Mouse (Mus musculus) embryonic facial prominence, embryonic 12.5 days (tissue): Measurements from ENCODE around the gene Gpd2. TPM values are rescaled to one million over a fixed set of nuclear protein-coding genes. Genes with fewer than 3 reads are reported as not detected.

Experiments
- ATAC-seq: fragments of 200-750 bp; cut with Nextera tagmentation; 2 replicates; pipeline ENCODE4 v1.8.0; 2017; ENCODE audit not compliant: insufficient number of reproducible peaks, insufficient read depth, low FRiP score, low TSS enrichment
- H3K27ac ChIP-seq: fragments of 300-500 bp; sonication (generic); 2 replicates; pipeline ENCODE4 v1.5.1; 2016; ENCODE audit warnings: mild to moderate bottlenecking
- H3K27me3 ChIP-seq: fragments of 300-500 bp; sonication (generic); 2 replicates; pipeline ENCODE4 v1.6.1; 2016; ENCODE audit warnings: mild to moderate bottlenecking, moderate library complexity
- H3K36me3 ChIP-seq: fragments of 300-500 bp; sonication (generic); 2 replicates; pipeline ENCODE4 v1.6.1; 2016; ENCODE audit warnings: mild to moderate bottlenecking
- H3K4me1 ChIP-seq: fragments of 300-500 bp; sonication (generic); 2 replicates; pipeline ENCODE4 v1.6.1; 2016
- H3K4me2 ChIP-seq: fragments of 300-500 bp; sonication (generic); replicated peaks from 2 replicates; pipeline ENCODE4 v1.6.1; 2016; ENCODE audit warnings: mild to moderate bottlenecking, moderate library complexity
- H3K4me3 ChIP-seq: fragments of 300-500 bp; sonication (generic); 2 replicates; pipeline ENCODE4 v1.5.1; 2016; ENCODE audit warnings: mild to moderate bottlenecking
- H3K9ac ChIP-seq: fragments of 300-500 bp; sonication (generic); 2 replicates; pipeline ENCODE4 v1.6.1; 2016; ENCODE audit warnings: mild to moderate bottlenecking, moderate library complexity
- H3K9me3 ChIP-seq: fragments of 300-500 bp; sonication (generic); 2 replicates; pipeline ENCODE4 v1.6.1; 2016; ENCODE audit warnings: mild to moderate bottlenecking, moderate library complexity
- WGBS: fragments of 180-500 bp; shearing (Covaris S2); methylation state at CpG from one replicate; pipeline ENCODE4 v1.1.7; 2016; 5-methylcytosine and 5-hydroxymethylcytosine counted together
- polyA plus RNA-seq: library from polyadenylated mRNA; unstranded; fragments of >200 nt; fragmentation: Nextera tagmentation; extraction: Ambion mirVana; gene quantifications from 2 replicates; pipeline ENCODE4 v1.2.1, GENCODE M21; 2016

Gene Gpd2
- polyA plus RNA-seq, 1 experiment from 2014 or later, result 18.3 TPM

DNA sequence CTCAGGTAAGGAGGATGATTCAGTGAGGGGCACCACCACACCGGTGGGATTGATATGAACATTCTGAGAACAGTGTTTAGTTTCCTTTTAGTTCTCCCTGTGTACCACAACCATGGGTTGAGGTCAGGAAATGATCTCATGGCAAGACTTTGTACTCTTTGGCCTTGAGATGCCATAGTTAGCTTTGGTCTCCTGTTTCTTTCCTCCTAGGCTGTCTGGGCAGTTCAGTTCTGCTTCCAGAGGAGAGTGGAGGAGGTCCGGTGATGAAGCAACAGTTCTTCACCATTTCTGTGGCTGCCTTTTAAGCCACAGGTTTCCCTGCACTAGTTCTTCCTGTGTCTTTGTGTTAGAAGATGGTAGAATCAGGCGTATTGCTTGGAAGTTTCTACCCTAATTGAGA is 31.4 kb downstream of the Gpd2 start:
- no peak overlapping the region for H3K27ac ChIP-seq
- no peaks in the 10 kb centered on the region for H3K36me3 ChIP-seq
- WGBS, result 83% methylated on average over 3 of the region's 3 CpGs
- H3K9me3 ChIP-seq, result no peaks in the 10 kb centered on the region
- 0 out of 2 replicates have a peak, but pooled peaks cover 2% of the 10 kb centered on the region for H3K4me1 ChIP-seq
- no peak for ATAC-seq
- H3K9ac ChIP-seq, result no peak overlapping the region
- no peak overlapping the region for H3K4me2 ChIP-seq
- H3K27me3 ChIP-seq, result no peaks in the 10 kb centered on the region
- no peak overlapping the region for H3K4me3 ChIP-seq

DNA sequence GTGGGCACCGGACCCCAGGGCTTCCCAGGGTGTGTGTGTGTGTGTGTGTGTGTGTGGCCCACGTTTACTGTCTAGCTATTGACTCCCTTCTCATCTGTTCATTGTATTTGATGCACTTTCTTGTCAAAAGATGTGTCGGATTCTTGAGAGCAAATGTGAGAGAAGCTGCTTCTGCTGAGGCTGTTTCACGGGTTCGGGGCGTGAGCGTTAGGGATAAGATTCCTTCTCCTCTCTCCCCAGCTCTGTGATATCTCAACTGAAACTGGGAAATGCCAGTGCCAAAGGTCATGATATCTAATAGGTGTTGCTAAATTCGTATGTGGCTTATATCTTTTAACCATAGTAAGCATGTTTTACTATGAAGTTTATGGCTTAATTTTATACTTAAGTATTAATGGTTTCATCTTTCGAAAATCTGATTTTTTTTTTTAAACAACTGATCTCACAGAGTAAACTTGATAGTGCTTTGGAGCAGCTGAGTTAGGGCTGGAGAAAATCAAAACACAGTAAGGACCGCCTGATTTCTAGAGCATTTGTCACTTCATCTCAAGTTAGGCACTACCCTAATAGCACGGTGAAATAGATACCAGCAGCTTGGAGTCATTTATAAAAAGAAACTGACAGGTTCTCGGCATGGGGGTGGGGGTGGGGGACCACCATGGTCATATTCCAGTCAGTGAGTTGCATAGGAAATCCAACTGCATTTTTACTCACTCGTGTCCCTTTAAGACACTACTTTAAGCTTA is 32.4 kb downstream of the Gpd2 start:
- WGBS, result 58% methylated on average over 13 of the region's 13 CpGs

DNA sequence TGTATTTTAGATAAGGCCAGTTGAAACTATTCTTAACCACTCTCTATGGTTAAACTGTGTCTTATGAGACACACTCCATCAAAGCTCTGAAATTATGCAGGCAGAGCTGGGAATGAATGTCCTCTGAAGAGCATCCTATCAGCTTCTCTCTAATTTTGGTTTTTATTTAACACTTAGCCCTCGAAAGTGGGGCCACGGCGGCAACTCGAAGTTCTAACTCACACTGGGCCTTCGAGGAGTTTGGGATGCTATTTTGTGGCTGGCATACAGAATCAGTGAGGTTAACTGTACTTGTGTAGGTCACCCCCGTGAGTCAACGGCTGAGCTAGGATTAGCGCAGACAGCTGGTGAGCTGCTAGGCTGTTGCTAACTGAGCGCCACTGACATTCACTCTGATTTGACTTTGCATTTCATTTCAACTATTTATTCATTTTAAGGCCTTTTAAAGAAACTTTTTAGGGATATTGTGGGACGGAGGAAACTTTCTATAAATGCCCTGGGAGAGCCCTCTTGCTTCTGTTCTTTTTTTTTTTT is 42.8 kb downstream of the Gpd2 start:
- Histone ChIP-seq H3K27me3 (no peaks in the 10 kb centered on the region), H3K27ac (no peak overlapping the region), H3K9me3 (no peaks in the 10 kb centered on the region), H3K36me3 (no peaks in the 10 kb centered on the region), H3K9ac (no peak overlapping the region), H3K4me3 (no peak overlapping the region), H3K4me1 (no peaks in the 10 kb centered on the region), H3K4me2 (no peak overlapping the region)
- WGBS, result 81% methylated on average over 10 of the region's 10 CpGs
- no peak for ATAC-seq

More for the DNA sequence above, 32.4 kb downstream of the Gpd2 start:
- no peak overlapping the region for H3K4me2 ChIP-seq
- 0 out of 2 replicates have a peak, but pooled peaks cover 2% of the 10 kb centered on the region for H3K4me1 ChIP-seq
- no peaks in the 10 kb centered on the region for H3K27me3 ChIP-seq
- no peaks in the 10 kb centered on the region for H3K36me3 ChIP-seq
- H3K4me3 ChIP-seq, result no peak overlapping the region
- H3K9me3 ChIP-seq, result no peaks in the 10 kb centered on the region
- no peak overlapping the region for H3K9ac ChIP-seq
- no peak for ATAC-seq
- H3K27ac ChIP-seq, result no peak overlapping the region

DNA sequence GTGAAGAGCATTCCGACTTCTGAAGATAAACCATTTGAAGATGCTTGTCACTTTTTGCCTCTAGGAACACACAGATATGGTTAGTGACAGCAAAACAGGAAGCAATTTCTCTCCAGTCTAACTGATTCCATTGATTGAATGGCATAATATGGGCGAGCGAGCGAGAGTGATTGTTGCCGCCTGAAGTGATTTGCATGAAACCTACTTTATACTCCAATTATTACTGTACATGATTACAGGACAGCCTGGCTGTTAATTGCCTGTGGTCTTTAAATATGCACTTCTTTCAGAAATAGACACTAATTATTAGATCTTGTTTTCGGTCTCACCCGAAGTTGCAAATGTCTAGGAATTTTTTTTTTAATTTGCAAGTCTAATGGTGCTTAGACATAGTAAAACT is 46.4 kb downstream of the Gpd2 start:
- H3K9me3 ChIP-seq, result no peaks in the 10 kb centered on the region
- WGBS, result 88% methylated on average over 7 of the region's 7 CpGs
- no peak for ATAC-seq

DNA sequence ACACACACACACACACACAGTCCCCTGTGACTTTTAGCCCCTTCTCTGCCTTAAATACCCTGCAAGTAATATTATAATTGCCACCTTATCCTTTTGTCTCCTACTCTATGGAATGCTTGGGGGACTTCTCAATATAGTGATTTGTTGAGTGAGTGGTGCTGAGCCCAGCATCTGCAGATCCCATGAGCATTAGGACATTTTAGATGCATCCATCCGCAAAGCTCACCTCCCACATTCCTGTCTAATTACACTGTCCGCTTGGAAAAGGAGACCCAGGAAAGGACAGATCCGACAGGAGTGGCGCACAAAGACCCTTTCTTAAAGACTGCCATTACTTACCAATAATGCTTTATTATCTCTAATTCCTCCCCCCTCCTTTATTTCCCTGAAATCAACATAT is 47.8 kb downstream of the Gpd2 start:
- WGBS, result 40% methylated on average over 4 of the region's 4 CpGs
- no peaks in the 10 kb centered on the region for H3K27me3 ChIP-seq
- ATAC-seq, result no peak
- no peaks in the 10 kb centered on the region for H3K9me3 ChIP-seq
- no peak overlapping the region for H3K27ac ChIP-seq
- no peak overlapping the region for H3K4me3 ChIP-seq
- no peak overlapping the region for H3K9ac ChIP-seq
- H3K36me3 ChIP-seq, result no peaks in the 10 kb centered on the region
- H3K4me2 ChIP-seq, result no peak overlapping the region
- no peaks in the 10 kb centered on the region for H3K4me1 ChIP-seq

More for the DNA sequence above, 46.4 kb downstream of the Gpd2 start:
- H3K4me1 ChIP-seq, result no peaks in the 10 kb centered on the region
- H3K27ac ChIP-seq, result no peak overlapping the region
- no peaks in the 10 kb centered on the region for H3K27me3 ChIP-seq
- no peak overlapping the region for H3K9ac ChIP-seq
- no peak overlapping the region for H3K4me2 ChIP-seq
- no peak overlapping the region for H3K4me3 ChIP-seq
- H3K36me3 ChIP-seq, result no peaks in the 10 kb centered on the region

DNA sequence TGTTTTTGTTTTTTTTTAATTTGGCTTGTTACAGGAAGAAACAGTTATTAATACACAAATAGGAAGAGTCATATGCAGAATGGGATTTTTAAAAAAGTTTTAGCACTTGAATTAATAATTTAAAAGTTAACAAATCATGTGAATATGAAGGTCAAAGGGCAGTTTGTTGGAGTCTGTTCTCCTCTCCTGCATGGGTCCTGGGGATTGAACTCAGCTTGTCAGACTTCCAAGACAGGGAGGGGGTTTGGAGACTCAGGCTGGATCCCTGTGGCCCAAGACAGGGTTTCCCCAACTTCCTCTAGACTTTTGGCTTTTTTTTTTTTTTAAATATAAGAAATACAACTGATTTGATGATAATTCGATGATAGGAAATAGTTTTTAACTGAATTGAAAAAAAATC is 50.6 kb downstream of the Gpd2 start:
- H3K27ac ChIP-seq, result no peak overlapping the region
- no peaks in the 10 kb centered on the region for H3K4me1 ChIP-seq
- H3K27me3 ChIP-seq, result no peaks in the 10 kb centered on the region
- no peaks in the 10 kb centered on the region for H3K9me3 ChIP-seq
- no peak overlapping the region for H3K4me2 ChIP-seq
- WGBS, result 90% methylated on average over 1 of the region's 1 CpGs
- ATAC-seq, result no peak
- H3K4me3 ChIP-seq, result no peak overlapping the region
- H3K9ac ChIP-seq, result no peak overlapping the region
- H3K36me3 ChIP-seq, result no peaks in the 10 kb centered on the region

DNA sequence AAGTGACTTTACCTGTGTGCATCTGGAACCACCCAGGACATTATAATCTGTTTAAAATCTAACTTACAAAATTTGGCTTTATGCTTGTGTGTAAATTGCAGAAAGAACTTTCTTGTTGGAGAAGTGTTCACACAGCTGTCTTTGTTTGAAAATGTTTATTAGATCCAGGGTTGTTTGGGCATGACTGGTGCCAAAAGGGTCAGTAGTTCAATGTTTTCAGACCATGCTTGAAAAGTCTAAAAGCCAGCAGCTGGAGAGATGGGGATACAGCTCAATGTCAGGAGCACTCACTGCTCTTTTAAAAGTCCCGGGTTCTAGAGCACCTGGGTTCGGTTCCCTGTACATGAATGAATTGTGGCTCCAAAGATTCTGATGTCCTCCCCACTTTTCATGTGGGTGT is 56.1 kb downstream of the Gpd2 start:
- Histone ChIP-seq H3K4me3 (no peak overlapping the region), H3K9ac (no peak overlapping the region), H3K9me3 (no peaks in the 10 kb centered on the region), H3K4me1 (no peaks in the 10 kb centered on the region; the same call in 1 of the 2 replicates), H3K4me2 (no peak overlapping the region), H3K27ac (no peak overlapping the region), H3K36me3 (no peaks in the 10 kb centered on the region), H3K27me3 (no peaks in the 10 kb centered on the region)
- 81% methylated on average over 2 of the region's 2 CpGs for WGBS
- no peak for ATAC-seq

DNA sequence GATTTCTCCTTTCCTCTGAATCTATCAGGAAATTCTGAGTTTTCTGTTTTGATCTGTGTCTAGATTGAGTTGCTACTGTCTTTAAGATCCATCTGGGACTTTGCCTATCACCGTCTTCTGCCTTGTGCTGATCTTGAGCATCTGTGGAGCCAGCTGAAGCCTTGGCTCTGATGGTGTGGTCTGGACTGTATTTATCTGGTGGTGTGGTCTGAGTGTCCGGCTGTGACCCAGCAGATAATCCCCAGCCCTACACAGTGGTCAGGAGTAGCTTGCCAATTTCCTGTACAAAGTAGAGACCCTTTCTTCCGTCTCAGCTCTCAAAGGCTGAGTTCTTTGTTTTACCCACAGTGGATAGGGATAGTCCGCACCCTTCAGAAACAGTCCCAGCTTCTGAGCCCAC is 58.6 kb downstream of the Gpd2 start:
- H3K4me2 ChIP-seq, result no peak overlapping the region
- no peaks in the 10 kb centered on the region for H3K27me3 ChIP-seq
- H3K4me3 ChIP-seq, result no peak overlapping the region
- no peaks in the 10 kb centered on the region; the same call in 1 of the 2 replicates for H3K4me1 ChIP-seq
- no peaks in the 10 kb centered on the region for H3K9me3 ChIP-seq
- ATAC-seq, result no peak
- no peak overlapping the region for H3K27ac ChIP-seq
- 82% methylated on average over 4 of the region's 4 CpGs for WGBS
- no peaks in the 10 kb centered on the region for H3K36me3 ChIP-seq
- no peak overlapping the region for H3K9ac ChIP-seq

DNA sequence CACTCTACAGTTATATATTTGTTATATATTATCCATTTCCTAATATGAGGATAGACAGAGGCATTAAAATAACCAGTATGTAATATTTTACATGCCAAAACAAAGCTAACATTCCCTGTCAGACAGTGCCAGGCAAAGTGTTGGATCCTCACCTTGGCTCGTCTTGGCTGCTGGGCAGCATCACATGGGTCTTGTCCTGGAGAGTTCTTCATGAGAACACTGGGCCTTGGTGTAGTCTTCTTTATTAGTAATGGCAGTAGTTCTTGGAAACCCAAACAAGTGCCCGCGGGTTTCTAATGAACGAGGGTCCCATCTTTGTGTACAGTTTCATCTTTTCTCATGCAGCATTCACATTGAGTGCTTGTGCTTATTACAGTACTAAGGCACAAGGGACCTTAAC is 59.8 kb downstream of the Gpd2 start:
- Histone ChIP-seq H3K4me1 (no peaks in the 10 kb centered on the region; the same call in 1 of the 2 replicates), H3K36me3 (no peaks in the 10 kb centered on the region), H3K9me3 (no peaks in the 10 kb centered on the region), H3K4me2 (no peak overlapping the region), H3K27ac (no peak overlapping the region), H3K27me3 (no peaks in the 10 kb centered on the region), H3K9ac (no peak overlapping the region), H3K4me3 (no peak overlapping the region)
- ATAC-seq, result no peak
- 83% methylated on average over 4 of the region's 4 CpGs for WGBS

DNA sequence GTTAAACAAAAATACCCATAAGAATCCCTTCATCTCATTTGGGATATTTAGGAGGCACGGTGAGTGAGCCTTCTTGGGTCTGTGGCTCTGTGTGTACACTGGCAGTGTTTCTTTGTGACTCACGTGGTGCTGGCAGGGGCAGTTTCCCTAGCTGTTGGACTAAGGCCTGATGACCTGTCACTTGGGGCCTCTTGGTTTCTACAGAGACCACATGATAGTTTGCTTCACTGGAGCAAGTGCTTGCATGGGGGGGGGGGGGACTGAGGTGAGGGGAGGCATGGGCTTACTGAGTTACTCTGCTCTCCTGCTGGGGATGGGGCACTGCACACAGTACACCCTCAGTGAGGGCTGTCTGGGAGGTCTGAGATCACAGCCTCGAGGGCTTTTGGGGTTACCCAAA is 64.1 kb downstream of the Gpd2 start:
- Histone ChIP-seq H3K4me1 (no peaks in the 10 kb centered on the region), H3K4me2 (no peak overlapping the region), H3K4me3 (no peak overlapping the region), H3K36me3 (no peaks in the 10 kb centered on the region), H3K9me3 (no peaks in the 10 kb centered on the region), H3K27me3 (no peaks in the 10 kb centered on the region), H3K27ac (no peak overlapping the region), H3K9ac (no peak overlapping the region)
- 25% methylated on average over 3 of the region's 3 CpGs for WGBS
- ATAC-seq, result no peak

DNA sequence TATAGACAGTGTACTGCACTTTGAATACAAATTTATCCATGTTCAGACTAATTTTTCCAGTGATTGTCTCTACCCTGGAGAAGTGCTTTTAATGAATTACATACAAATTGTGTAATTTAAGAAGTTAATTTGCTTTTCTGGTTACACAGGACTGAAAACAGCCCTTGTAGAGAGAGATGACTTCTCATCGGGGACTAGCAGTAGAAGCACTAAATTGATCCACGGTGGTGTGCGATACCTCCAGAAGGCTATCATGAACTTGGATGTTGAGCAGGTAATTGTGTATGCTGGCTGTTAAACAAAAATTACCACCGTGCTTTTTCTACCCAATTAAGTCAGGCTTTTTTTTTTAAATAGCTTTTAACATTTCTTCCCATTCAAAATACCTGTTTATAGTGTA is 66.8 kb downstream of the Gpd2 start:
- no peak overlapping the region for H3K27ac ChIP-seq
- no peaks in the 10 kb centered on the region for H3K36me3 ChIP-seq
- H3K9me3 ChIP-seq, result no peaks in the 10 kb centered on the region
- H3K4me1 ChIP-seq, result no peaks in the 10 kb centered on the region
- 81% methylated on average over 4 of the region's 4 CpGs for WGBS
- H3K27me3 ChIP-seq, result no peaks in the 10 kb centered on the region
- H3K4me3 ChIP-seq, result no peak overlapping the region
- no peak for ATAC-seq
- H3K4me2 ChIP-seq, result no peak overlapping the region
- no peak overlapping the region for H3K9ac ChIP-seq

DNA sequence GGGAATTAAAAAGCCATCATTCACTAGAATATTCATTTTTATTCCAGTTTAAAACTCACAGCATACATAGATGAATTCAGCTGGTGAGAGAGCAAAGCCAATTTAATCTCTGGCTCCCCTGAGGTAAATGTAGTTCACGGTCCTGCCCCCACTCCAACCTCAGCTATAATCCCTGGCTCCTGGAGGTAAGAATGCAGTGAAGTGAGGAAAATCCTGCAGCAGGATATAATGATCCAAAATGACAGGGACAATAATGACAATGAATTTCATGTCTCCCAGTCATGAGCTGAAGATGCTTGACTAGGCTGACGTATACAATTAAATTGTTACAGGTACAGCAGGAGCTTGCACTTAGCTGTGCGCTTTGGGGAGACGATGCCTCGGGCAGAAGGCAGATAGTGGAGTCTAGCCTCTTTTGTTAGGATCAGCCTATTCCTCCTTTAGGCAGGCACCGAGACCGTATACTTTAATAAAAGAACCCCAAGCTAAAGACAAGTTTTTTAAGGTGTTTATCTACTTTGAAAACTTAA is 74.9 kb downstream of the Gpd2 start:
- H3K9me3 ChIP-seq, result no peaks in the 10 kb centered on the region
- WGBS, result 67% methylated on average over 7 of the region's 7 CpGs
- no peak for ATAC-seq

More for the DNA sequence above, 74.9 kb downstream of the Gpd2 start:
- Histone ChIP-seq H3K36me3 (no peaks in the 10 kb centered on the region), H3K27ac (no peak overlapping the region), H3K9ac (no peak overlapping the region), H3K4me3 (no peak overlapping the region), H3K27me3 (no peaks in the 10 kb centered on the region), H3K4me2 (no peak overlapping the region), H3K4me1 (no peaks in the 10 kb centered on the region)
